Mouse (Mus musculus) small intestine, adult 2 months (tissue): ENCODE measurements around the gene Atp13a3.

ENCODE experiments used
- CTCF ChIP-seq: fragments of 200-500 bp; IDR thresholded peaks from 2 replicates; pipeline ENCODE4 v1.5.1; 2012; ENCODE audit warnings: low read depth, mild to moderate bottlenecking, control low read depth, inconsistent platforms, low read length, moderate library complexity, mixed read lengths; ENCODE audit not compliant: insufficient replicate concordance, insufficient read length; ENCODE audit errors: extremely low read depth
- POLR2A ChIP-seq: fragments of 200-500 bp; IDR thresholded peaks from 2 replicates; pipeline ENCODE4 v1.6.1; 2012; ENCODE audit warnings: low read depth, mild to moderate bottlenecking, control low read depth, inconsistent platforms, low read length, moderate library complexity

GRCm38 (mm10) chr16:30290436-30290835 lies 115.3 kb downstream of the Atp13a3 start:
- TF ChIP-seq POLR2A (no peak), CTCF (no peak)
